Mouse (Mus musculus): ENCODE results near the gene Gpr89. TPM values are rescaled to one million over a fixed set of nuclear protein-coding genes. Genes with fewer than 3 reads are reported as not detected.
A peak's percentile ranks its signal among the peaks of the same experiment; 100 is the strongest.

Gene Gpr89
- total RNA-seq, 2 experiments from 2014 or later = 19.7 to 19.8 TPM

DNA sequence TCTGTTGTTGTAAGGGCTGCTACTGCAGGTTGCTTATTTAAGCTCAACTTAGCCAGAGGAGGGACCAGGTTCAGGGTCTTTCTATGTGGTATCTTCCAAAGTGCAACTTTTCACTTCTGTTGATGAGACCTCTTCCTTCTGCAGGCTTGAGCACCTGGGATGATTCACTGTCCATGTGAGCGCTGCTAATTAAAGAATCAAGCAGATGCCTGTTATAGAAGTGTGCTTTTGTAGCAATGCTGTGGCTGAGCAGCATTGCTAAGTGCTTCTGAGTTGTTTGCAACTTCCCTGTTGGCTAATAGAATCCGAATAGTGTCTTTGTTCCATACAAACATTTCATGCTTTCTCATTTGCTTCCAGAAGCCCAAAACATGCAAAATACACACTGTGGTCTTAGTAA is 34.9 kb downstream of the Gpr89 start:
- no peak for DNase-seq

DNA sequence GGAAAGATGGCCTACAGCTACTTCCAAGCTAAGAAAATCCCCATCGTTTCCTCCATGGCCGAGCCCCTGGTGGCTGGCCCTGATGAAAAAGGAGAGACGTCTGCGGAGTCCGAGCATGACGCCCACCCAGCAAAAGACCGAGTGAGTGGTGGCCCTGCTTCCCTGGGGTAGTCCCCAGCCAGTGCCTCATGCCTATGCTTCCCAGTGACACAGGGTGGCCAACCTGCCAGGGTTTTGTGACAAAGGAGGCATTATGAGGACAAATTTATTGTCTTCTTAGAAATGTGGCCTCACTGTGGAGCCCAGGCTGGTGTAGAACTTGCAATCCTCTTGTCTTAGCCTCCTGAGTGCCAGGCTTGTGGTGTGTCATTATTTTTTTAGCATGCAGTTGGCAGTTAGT is 36.1 kb downstream of the Gpr89 start:
- DNase-seq = no peak

- no peak for DNase-seq
These were observed 36.6 kb downstream of the Gpr89 start for GRCm38 (mm10) chr3:96868566-96868965.

DNA sequence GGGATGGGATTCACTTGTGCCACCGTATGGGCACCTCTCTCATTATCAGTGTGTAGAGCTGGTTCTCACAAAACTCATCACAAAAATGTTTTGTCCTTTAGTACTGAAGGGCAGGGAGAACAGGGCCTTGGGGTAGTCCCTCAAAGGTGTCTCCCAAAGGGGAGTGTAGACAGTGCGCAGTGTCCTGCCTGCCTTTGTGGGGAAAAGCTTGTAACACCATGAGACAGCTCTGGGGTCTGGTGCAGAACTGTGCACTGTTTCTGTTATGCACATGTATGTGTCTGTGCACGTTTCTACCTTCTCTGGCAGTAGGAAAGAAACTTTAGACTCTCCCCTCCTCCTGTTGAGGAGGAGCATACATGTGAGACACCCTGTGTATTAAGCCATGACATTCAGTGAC is 37.3 kb downstream of the Gpr89 start:
- DNase-seq = no peak

GRCm38 (mm10) chr3:96860498-96860897 is 44.6 kb downstream of the Gpr89 start:
- DNase-seq = peak; percentile 1

- peak; percentile 1 for DNase-seq
These were observed 49.3 kb downstream of the Gpr89 start for GRCm38 (mm10) chr3:96855833-96856232.

DNA sequence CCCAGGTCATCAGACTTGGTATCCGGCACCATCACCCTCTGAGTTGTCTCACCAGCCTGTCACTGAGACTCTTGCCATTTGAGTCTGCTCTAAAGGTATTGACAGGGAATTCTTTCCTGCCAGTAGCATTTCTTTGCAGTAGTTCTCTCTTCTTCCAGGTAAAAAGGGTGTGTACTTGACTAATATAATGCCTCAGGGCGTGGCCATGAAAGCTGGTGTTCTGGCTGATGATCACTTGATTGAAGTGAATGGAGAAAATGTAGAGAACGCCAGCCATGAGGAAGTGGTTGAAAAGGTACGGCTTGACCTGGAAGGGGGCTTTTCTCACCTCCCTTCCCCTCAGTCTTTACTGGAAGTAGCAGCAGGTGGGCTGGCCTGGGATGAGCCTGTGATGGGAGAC is 50.8 kb downstream of the Gpr89 start:
- DNase-seq = no peak

GRCm38 (mm10) chr3:96852561-96852960 is 52.6 kb downstream of the Gpr89 start:
- DNase-seq = no peak

- no peak for DNase-seq
These were observed 55.9 kb downstream of the Gpr89 start for GRCm38 (mm10) chr3:96849168-96849727.

GRCm38 (mm10) chr3:96848470-96848869 is 56.7 kb downstream of the Gpr89 start:
- no peak for DNase-seq

- DNase-seq = no peak
These were observed 57.5 kb downstream of the Gpr89 start for GRCm38 (mm10) chr3:96847661-96848060.

GRCm38 (mm10) chr3:96846985-96847384 is 58.2 kb downstream of the Gpr89 start:
- DNase-seq = peak; percentile 1

DNA sequence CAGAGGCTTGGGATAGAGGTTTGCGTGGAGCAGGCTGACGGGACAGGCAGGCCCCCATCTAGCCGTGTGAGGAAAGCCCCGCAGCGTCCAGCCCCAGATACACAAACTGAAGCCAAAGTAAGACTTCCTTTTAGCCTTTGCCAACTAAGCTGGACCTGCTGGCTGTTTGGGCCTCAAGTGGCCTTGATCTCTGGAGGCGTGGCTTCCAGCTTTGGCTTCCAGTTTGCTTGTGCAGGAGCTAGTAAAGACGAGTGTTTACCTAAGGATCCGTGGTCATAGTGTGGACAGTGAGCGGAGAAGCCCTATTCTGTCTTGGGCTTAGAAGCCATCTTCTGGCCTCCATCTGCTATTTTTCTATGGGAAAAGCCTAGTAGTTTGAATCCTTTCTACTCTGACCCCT is 59.3 kb downstream of the Gpr89 start:
- DNase-seq = peak; percentile 1

GRCm38 (mm10) chr3:96845191-96845590 is 60.0 kb downstream of the Gpr89 start:
- DNase-seq = peak; percentile 1

DNA sequence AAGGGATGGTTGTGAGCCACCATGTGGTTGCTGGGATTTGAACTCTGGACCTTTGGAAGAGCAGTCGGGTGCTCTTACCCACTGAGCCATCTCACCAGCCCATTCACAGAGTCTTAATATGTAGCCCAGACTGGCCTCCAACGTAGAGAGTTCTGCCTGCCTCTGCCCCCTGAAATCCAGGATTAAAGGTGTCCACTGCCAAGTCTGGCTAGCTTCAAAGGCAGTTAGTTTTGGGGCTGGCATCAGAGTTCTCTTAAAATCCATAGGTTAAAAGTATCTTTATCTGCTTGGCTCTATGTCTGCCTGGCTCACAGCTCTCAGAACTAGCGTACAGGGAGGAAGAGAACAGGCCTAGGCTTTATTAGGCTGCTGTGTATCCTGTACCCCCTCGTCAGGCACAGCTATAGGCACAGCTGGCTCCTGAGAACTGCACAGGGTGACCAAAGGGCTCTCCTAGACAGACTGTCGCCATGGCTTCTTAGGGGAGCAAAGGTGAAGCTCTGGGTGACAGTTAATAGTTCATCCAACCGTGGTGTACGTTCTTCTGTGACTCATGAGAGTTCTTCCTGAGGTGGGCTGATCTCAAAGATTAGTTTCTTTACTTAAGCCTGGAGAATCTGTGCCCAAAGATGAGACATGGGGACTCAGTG is 66.0 kb downstream of the Gpr89 start:
- DNase-seq = no peak

DNA sequence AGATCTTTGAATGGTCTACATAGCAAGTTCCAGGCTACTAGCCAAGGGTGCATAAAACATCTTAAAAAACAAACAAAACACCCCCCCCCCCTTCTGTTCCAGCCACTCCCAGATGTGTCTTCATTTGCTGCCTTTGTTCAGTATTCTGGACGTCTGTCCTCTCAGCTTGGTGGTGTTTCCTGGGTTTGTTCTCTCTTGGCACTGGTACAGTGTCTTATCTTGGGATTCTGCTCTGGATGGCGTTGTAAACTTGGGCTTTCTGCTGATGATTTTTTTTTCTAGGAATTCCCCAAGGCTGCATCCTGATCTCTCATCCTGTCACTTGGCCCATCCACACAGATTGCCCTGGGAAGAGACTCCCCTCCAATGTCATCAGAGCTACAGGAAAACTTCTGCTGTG is 68.7 kb downstream of the Gpr89 start:
- no peak for DNase-seq

- DNase-seq = no peak
These were observed 70.4 kb downstream of the Gpr89 start for GRCm38 (mm10) chr3:96834587-96835348.

- DNase-seq = no peak
These were observed 72.2 kb downstream of the Gpr89 start for GRCm38 (mm10) chr3:96832930-96833329.

GRCm38 (mm10) chr3:96829856-96830255 is 75.3 kb downstream of the Gpr89 start:
- DNase-seq = no peak

GRCm38 (mm10) chr3:96828984-96829383 is 76.2 kb downstream of the Gpr89 start, which contains the start of the genes Pdzk1 and Cd160:
Pdzk1 (plus strand) TSS chr3:96829284.
Cd160 (minus strand) TSS chr3:96829351.
- DNase-seq = no peak

DNA sequence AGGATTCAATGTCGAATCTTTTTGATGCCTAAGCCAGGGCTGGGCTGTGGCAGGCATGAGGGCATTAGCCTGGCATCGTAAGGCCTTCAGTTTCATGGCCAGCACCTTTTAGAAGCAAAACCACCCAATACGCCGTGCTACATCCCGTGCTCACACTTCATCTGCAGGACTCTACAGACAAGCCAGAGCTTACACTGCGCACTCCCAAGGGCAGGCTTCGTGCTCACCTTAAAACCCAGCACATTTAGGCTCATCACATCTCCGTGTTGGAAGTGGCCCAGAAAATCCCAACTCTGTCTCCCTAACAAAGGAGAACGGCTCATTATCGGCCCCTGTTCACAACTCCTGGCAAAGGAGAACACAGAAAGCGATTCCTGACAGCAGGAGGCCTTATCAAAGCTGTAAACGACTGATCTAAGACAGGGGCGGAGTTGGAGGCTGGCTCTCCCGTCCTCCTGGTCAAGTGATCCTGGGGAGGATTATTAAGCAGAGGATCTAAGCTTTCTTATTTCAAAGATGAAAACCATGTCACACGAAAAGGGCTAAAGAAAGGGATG is 76.8 kb downstream of the Gpr89 start:
- DNase-seq = no peak

DNA sequence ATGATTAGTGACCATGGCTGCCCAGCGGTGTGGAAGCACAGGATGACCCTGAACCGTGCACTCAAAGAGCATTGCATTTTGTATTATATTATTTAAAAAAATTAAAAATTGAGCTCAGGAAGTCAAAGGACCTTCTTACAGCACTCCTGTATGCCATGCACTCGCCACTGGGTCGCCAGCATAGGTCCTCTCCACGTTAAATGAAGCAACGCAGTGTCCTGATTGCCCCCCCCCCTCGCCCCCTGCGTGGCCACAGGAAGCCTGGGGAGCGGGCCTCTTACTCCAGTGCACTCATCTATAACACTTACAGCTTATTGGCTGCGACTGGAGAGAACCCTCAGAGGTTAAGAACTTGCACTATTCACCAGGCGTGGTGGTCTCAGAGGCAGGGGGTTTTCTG is 79.9 kb downstream of the Gpr89 start:
- DNase-seq = no peak

GRCm38 (mm10) chr3:96824614-96825013 is 80.5 kb downstream of the Gpr89 start:
- DNase-seq = no peak
